Mouse (Mus musculus) cerebellum, adult 18-20 months (tissue): ENCODE data around the gene Lysmd1.

ENCODE experiments used
- DNase-seq, 2 experiments: peaks; one replicate each; pipeline ENCODE4 v3.0.0; 2021

Gene Lysmd1

DNA sequence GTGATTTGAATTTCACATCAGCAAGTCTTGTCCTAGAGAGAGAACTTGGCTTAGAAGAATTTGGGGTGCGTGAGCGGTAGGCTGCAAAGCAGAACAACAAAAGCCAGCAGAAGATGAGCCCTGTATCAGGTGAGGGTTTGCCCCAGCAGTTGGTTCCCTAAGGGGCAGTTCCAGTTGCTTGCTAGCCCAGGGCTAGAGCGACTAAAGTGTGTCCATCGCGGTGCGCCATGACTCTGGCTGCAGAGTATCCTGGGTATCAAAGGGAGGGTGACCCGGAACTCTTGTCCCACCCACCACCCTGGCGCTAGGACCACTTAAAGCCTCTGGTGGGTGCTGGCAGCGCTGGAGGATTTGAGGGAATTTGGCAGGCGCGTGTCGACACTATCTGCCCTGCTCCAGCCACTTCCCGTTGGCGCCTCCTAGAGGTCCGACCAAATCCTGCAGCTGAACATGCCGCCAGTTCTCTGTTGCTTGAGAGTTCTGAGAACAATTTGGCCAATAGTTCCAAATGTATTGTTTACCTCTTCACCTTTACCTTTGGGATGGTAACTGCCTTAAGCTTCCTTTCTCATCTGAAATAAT lies 40.2 kb downstream of the Lysmd1 start:
- DNase-seq: peak; percentile 88

DNA sequence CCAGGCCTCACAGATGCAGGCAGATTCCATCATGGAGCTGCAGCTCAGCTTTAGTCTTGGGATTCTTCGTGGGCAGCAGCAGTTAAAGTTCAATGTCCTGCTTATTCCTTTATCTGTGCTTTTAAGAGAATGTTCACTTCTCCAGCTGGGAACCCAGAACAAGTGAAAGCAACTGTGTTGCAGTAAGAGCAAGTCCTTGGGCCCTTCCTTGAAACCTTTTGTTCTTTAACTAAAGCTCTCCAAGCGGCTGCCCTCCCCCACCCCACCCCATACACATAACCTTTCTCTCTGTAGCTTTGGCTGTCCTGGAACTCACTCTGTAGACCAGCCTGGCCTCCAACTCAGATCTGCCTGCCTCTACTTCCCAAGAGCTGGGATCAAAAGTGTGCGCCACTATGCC lies 42.6 kb downstream of the Lysmd1 start:
- DNase-seq: no peak

DNA sequence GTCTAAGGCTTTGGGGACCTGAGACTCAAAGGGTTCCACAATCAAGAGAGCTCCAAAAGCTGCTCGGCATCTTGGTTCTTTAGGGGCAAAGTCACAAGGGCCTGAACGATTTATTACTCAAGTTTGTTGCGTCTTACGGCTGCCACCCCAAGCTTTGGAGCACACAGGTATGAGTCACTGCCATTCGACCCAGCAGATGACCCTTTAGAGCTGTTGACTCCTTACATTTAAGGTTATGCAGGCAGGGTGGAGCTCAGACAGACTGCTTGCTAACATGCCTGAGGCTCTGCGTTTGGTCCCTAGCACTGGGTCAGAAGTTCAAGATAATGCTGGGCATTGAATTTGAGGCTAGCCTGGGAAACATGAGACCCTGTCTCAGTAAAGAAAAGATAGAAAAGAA lies 43.7 kb downstream of the Lysmd1 start:
- no peak for DNase-seq

DNA sequence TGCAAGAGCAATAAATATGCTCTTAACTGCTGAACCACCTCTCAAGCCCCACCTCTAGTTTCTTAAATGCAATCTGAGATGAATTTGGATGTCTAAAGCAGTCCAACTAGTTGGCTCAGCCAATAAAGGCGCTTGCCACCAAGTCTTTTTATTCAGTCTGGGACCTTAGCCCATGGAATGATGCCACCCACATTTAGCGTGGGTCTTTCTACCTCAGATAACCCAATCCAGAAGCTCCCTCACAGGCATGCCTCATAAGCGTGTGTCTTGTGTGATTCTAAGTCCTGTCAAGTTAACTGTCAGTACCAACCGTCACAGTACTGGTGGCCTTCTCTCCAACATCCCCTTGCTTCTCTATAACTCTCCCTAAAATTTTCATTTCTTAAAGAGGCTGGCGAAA lies 45.1 kb downstream of the Lysmd1 start:
- DNase-seq: no peak

DNA sequence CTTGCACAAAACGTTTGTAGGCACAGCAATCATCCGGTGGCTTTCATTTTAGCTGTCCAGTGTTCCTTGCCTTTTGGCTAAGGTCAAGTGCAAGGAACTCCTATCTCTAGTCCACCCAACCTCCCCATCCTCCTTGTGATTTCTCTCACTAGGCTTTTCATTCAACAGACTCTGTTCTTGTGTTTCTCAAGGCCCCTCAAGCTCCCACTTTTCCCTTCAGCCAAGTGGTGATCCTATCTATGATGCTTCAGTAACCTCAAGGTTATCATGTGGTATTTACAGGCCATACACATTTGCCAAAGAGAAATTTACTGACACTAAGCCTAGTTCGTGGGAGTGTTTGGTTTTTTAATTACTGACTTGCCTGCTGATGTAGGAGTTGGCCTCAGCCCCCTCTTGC lies 46.0 kb downstream of the Lysmd1 start:
- DNase-seq: no peak

DNA sequence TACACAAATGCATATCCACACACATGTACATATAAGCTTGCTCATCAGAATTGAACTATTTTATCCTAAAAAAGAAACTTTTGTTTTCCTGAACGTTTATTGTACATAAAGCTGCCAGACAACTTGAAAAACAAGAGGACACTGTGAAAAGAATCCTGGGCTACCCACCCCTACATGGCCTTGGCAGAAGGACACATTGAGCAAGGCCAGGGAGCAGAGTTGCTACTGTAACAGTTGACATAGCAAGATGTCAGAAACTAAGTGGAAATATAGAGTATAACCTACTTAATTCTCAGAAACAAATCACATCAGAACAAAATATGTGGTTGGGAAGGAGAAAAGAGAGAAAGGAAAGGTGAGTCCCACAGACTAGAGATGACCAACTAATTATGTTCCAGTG lies 48.0 kb downstream of the Lysmd1 start:
- no peak for DNase-seq

DNA sequence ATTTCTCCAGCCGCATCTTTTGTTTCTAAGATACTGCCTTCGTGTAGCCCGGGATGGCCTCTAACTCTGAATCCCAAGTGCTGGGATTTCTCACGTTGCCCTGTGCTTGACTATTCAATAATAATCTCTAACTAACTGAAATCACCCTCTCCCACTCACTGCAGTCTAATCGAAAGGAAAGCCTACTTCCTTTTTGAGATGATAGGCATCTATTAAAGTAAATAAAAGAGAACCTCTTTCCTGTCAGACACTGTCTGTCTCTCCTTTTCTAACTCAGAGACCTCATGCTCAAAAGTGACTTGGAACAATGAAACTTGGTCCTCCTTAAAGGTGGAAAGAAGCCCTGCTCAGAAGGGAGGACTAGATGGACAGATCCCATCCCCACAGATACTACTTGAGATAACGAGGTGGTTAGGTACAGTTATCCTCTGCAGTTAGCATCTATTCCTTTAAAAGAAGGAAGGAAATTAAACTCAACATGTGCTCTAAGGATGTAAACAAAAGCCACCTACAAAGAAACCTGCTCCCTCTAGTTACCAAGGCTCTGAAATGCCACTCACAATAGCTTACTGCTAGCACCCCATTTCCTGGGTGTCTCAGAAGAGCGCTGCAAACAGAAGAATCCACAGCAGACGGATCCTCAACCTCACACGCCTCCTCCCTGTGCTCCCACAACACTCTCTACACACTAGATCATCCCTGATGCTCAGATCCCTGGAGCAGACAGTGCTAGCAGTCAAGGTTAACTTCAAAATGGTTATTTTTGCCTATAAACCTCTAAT lies 51.1 kb downstream of the Lysmd1 start:
- DNase-seq: no peak

DNA sequence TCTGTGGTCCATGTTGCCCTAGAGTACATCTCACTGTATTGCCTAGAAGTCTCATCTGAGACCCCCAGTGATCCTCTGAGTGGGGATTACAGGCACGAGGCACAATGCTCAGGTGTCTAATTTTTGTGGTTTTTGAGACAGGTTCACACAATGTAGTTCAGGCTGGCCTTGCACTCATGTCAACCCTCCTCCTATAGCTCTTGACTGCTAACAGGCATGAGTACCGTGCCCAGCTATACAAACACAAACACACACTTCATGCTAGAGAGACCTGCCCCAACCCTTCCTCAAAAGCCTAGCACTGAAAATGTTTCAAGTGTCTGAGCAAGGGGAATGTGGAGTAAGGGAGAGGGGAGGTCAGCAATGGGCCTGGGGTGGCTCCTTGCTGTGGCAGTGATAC lies 52.2 kb downstream of the Lysmd1 start:
- no peak for DNase-seq

DNA sequence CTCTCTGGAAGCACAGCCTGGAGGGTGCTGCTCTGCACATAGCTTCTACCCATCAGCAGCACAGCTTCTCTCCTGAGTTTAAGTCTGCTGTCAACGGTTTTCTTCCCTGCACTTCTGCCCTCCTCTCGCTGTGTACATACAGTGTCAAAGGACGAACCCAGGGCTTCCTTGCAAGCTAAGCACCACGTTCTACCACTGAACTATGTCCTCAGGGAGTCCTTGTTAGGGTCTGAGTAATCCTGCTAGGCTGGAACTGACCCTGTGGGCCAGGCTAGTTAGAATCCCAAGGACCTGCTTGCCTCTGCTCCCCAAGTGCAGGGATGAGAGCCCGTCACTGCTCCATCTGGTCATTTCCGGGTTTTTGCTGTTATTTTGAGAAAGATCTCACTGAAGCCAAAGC lies 53.0 kb downstream of the Lysmd1 start:
- no peak for DNase-seq
